Mouse (Mus musculus) cortical plate, adult 2 months (tissue): Measurements from ENCODE around the gene Pik3r1.

ENCODE experiments used
- CTCF ChIP-seq: fragments of 200-500 bp; IDR thresholded peaks from 2 replicates; pipeline ENCODE4 v1.5.1; 2011; ENCODE audit warnings: mild to moderate bottlenecking, control low read depth, low read length; ENCODE audit not compliant: insufficient read depth; ENCODE audit errors: extremely low read depth
- POLR2A ChIP-seq: fragments of 200-500 bp; IDR thresholded peaks from 2 replicates; pipeline ENCODE4 v1.6.1; 2011; ENCODE audit warnings: mild to moderate bottlenecking, low read length, control low read depth; ENCODE audit not compliant: insufficient read depth; ENCODE audit errors: extremely low read depth

- TF ChIP-seq POLR2A (no peak), CTCF (no peak)
Measured at GRCm38 (mm10) chr13:101763149-101763548, 4.9 kb downstream of the Pik3r1 start.
